Mouse (Mus musculus): ENCODE data around the gene Nfkbia.

- TF ChIP-seq CTCF (IDR thresholded peaks at IDR 0.05; ENCODE audit: extremely low read depth, insufficient read length, insufficient replicate concordance, low read depth, low read length) (no peak), POLR2A (IDR thresholded peaks at IDR 0.05; ENCODE audit: low read depth, low read length) (no peak)
These were observed 46.0 kb upstream of the Nfkbia start for GRCm38 (mm10) chr12:55538328-55538971.
